Mouse (Mus musculus): Measurements from ENCODE around the gene Il6ra. TPM values are rescaled to one million over a fixed set of nuclear protein-coding genes. Genes with fewer than 3 reads are reported as not detected.

Il6ra gene
- total and polyA plus RNA-seq, 2 experiments from 2014 or later: 0.99 to 1.8 TPM

GRCm38 (mm10) chr3:89917408-89917807, 4.4 kb upstream of the Il6ra start:
- H3K9ac ChIP-seq (replicated peaks; ENCODE audit: low read length, poor library complexity, severe bottlenecking): no peak overlapping the region
- no peaks in the 10 kb centered on the region for H3K4me1 ChIP-seq (ENCODE audit: insufficient read depth, low read length)
- TF ChIP-seq CTCF (IDR thresholded peaks at IDR 0.05): no peak
- peaks cover 11% of the 10 kb centered on the region for H3K27me3 ChIP-seq (ENCODE audit: insufficient read depth, low read length)
- H3K4me2 ChIP-seq (ENCODE audit: low read depth, low read length, poor library complexity, severe bottlenecking): no peak overlapping the region
- ATAC-seq (ENCODE audit: low FRiP score) (no peak), DNase-seq (ENCODE audit: low spot score) (no peak)
- no peak overlapping the region for H3K4me3 ChIP-seq (ENCODE audit: low read depth, low read length)
- H3K27ac ChIP-seq (ENCODE audit: low read depth, low read length): no peak overlapping the region
- H3K9me3 ChIP-seq (ENCODE audit: low read length): no peaks in the 10 kb centered on the region
- no peaks in the 10 kb centered on the region for H3K36me3 ChIP-seq (ENCODE audit: insufficient read depth, low read length)
- WGBS: 53% methylated on average over 3 of the region's 3 CpGs

- Histone ChIP-seq H3K9me3 (ENCODE audit: low read length) (no peaks in the 10 kb centered on the region), H3K36me3 (ENCODE audit: insufficient read depth, low read length) (no peaks in the 10 kb centered on the region), H3K27me3 (ENCODE audit: insufficient read depth, low read length) (peaks cover 14% of the 10 kb centered on the region), H3K27ac (ENCODE audit: low read depth, low read length) (no peak overlapping the region), H3K4me2 (ENCODE audit: low read depth, low read length, poor library complexity, severe bottlenecking) (no peak overlapping the region), H3K4me3 (ENCODE audit: low read depth, low read length) (no peak overlapping the region), H3K4me1 (ENCODE audit: insufficient read depth, low read length) (no peaks in the 10 kb centered on the region), H3K9ac (replicated peaks; ENCODE audit: low read length, poor library complexity, severe bottlenecking) (no peak overlapping the region)
- ATAC-seq (ENCODE audit: low FRiP score) (no peak), DNase-seq (ENCODE audit: low spot score) (no peak)
- 86% methylated on average over 1 of the region's 1 CpGs for WGBS
- TF ChIP-seq CTCF (IDR thresholded peaks at IDR 0.05): no peak
Measured at GRCm38 (mm10) chr3:89916622-89917021, 3.6 kb upstream of the Il6ra start.

- H3K36me3 ChIP-seq (ENCODE audit: insufficient read depth, low read length): no peaks in the 10 kb centered on the region
- H3K9me3 ChIP-seq (ENCODE audit: low read length): no peaks in the 10 kb centered on the region
- H3K27ac ChIP-seq (ENCODE audit: low read depth, low read length): no peak overlapping the region
- no peaks in the 10 kb centered on the region for H3K4me1 ChIP-seq (ENCODE audit: insufficient read depth, low read length)
- H3K4me2 ChIP-seq (ENCODE audit: low read depth, low read length, poor library complexity, severe bottlenecking): no peak overlapping the region
- ATAC-seq (ENCODE audit: low FRiP score) (no peak), DNase-seq (ENCODE audit: low spot score) (no peak)
- TF ChIP-seq CTCF (IDR thresholded peaks at IDR 0.05): no peak
- WGBS: 81% methylated on average over 4 of the region's 4 CpGs
- no peak overlapping the region for H3K9ac ChIP-seq (replicated peaks; ENCODE audit: low read length, poor library complexity, severe bottlenecking)
- peaks cover 14% of the 10 kb centered on the region for H3K27me3 ChIP-seq (ENCODE audit: insufficient read depth, low read length)
- no peak overlapping the region for H3K4me3 ChIP-seq (ENCODE audit: low read depth, low read length)
Measured at GRCm38 (mm10) chr3:89914700-89915099, 1.7 kb upstream of the Il6ra start.

- ATAC-seq (ENCODE audit: low FRiP score): no peak
- TF ChIP-seq CTCF (IDR thresholded peaks at IDR 0.05): no peak
- Histone ChIP-seq H3K27ac (ENCODE audit: low read depth, low read length) (no peak overlapping the region), H3K9ac (replicated peaks; ENCODE audit: low read length, poor library complexity, severe bottlenecking) (no peak overlapping the region), H3K4me3 (ENCODE audit: low read depth, low read length) (no peak overlapping the region), H3K4me1 (ENCODE audit: insufficient read depth, low read length) (no peaks in the 10 kb centered on the region), H3K27me3 (ENCODE audit: insufficient read depth, low read length) (peaks cover 14% of the 10 kb centered on the region), H3K4me2 (ENCODE audit: low read depth, low read length, poor library complexity, severe bottlenecking) (no peak overlapping the region), H3K9me3 (ENCODE audit: low read length) (no peaks in the 10 kb centered on the region), H3K36me3 (ENCODE audit: insufficient read depth, low read length) (no peaks in the 10 kb centered on the region)
- WGBS: 38% methylated on average over 6 of the region's 6 CpGs
- no peak for DNase-seq (ENCODE audit: low spot score)
Measured at GRCm38 (mm10) chr3:89912108-89912542, 871 bp downstream of the Il6ra start.

GRCm38 (mm10) chr3:89911207-89911606, 1.8 kb downstream of the Il6ra start:
- no peak for DNase-seq (ENCODE audit: low spot score)
- Histone ChIP-seq H3K4me3 (ENCODE audit: low read depth, low read length) (no peak overlapping the region), H3K36me3 (ENCODE audit: insufficient read depth, low read length) (no peaks in the 10 kb centered on the region), H3K27ac (ENCODE audit: low read depth, low read length) (no peak overlapping the region), H3K4me1 (ENCODE audit: insufficient read depth, low read length) (no peaks in the 10 kb centered on the region), H3K9me3 (ENCODE audit: low read length) (no peaks in the 10 kb centered on the region), H3K27me3 (ENCODE audit: insufficient read depth, low read length) (peaks cover 14% of the 10 kb centered on the region), H3K4me2 (ENCODE audit: low read depth, low read length, poor library complexity, severe bottlenecking) (no peak overlapping the region), H3K9ac (replicated peaks; ENCODE audit: low read length, poor library complexity, severe bottlenecking) (no peak overlapping the region)
- no peak for ATAC-seq (ENCODE audit: low FRiP score)
- 72% methylated on average over 3 of the region's 3 CpGs for WGBS
- TF ChIP-seq CTCF (IDR thresholded peaks at IDR 0.05): no peak

GRCm38 (mm10) chr3:89909703-89910542, 3.1 kb downstream of the Il6ra start:
- 60% methylated on average over 5 of the region's 5 CpGs for WGBS
- DNase-seq (ENCODE audit: low spot score): peak; percentile 34
- no peak overlapping the region for H3K4me2 ChIP-seq (ENCODE audit: low read depth, low read length, poor library complexity, severe bottlenecking)
- no peak for TF ChIP-seq CTCF (IDR thresholded peaks at IDR 0.05)
- no peak overlapping the region for H3K27ac ChIP-seq (ENCODE audit: low read depth, low read length)
- ATAC-seq (ENCODE audit: low FRiP score): no peak
- H3K9me3 ChIP-seq (ENCODE audit: low read length): no peaks in the 10 kb centered on the region
- H3K36me3 ChIP-seq (ENCODE audit: insufficient read depth, low read length): no peaks in the 10 kb centered on the region
- H3K4me1 ChIP-seq (ENCODE audit: insufficient read depth, low read length): no peaks in the 10 kb centered on the region
- H3K9ac ChIP-seq (replicated peaks; ENCODE audit: low read length, poor library complexity, severe bottlenecking): no peak overlapping the region
- peaks cover 14% of the 10 kb centered on the region for H3K27me3 ChIP-seq (ENCODE audit: insufficient read depth, low read length)
- no peak overlapping the region for H3K4me3 ChIP-seq (ENCODE audit: low read depth, low read length)
